ENCODE assay signal across 16 mouse cellular contexts in genomic region chr10:12594958-12595357, GRCm38 (mm10).
"Had no signal": no experiment of that assay in that cellular context is flagged by ENCODE, and none has a peak within 500 bp of the region (broad histone marks: within the 10 kb centered on the region; RNA-seq: fewer than 3 reads in every experiment).

No protein-coding gene starts in this region.

- H3K27me3 ChIP-seq: lung, embryonic 15.5 days; megakaryocyte, embryonic 14.5 days; midbrain, embryonic 13.5 days; midbrain, embryonic 15.5 days; neural tube, embryonic 12.5 days; stomach, embryonic 15.5 days had no signal

- H3K9me3 ChIP-seq: lung, embryonic 15.5 days; megakaryocyte, embryonic 14.5 days; midbrain, embryonic 13.5 days; midbrain, embryonic 15.5 days; neural tube, embryonic 12.5 days; stomach, embryonic 15.5 days had no signal

- DNase-seq: lung, adult 2 months; lung, postnatal 14 days; lung, postnatal 36 days; right cerebral cortex, postnatal 14 days; thymus, adult 2 months; thymus, postnatal 25 days; thymus, postnatal 4 days had no signal

- H3K9ac ChIP-seq: lung, embryonic 15.5 days; midbrain, embryonic 13.5 days; midbrain, embryonic 15.5 days; neural tube, embryonic 12.5 days; stomach, embryonic 15.5 days had no signal

- H3K4me2 ChIP-seq: lung, embryonic 15.5 days; midbrain, embryonic 11.5 days; midbrain, embryonic 13.5 days; midbrain, embryonic 15.5 days; neural tube, embryonic 12.5 days; stomach, embryonic 15.5 days had no signal

- H3K4me3 ChIP-seq: lung, embryonic 15.5 days; megakaryocyte, embryonic 14.5 days; midbrain, embryonic 13.5 days; midbrain, embryonic 15.5 days; neural tube, embryonic 12.5 days; stomach, embryonic 15.5 days had no signal

- H3K27ac ChIP-seq: lung, embryonic 15.5 days; macrophage; midbrain, embryonic 13.5 days; midbrain, embryonic 15.5 days; neural tube, embryonic 12.5 days; stomach, embryonic 15.5 days; stomach, postnatal 0 days had no signal

- H3K36me3 ChIP-seq: lung, embryonic 15.5 days; midbrain, embryonic 13.5 days; midbrain, embryonic 15.5 days; neural tube, embryonic 12.5 days; stomach, embryonic 15.5 days had no signal

- H3K4me1 ChIP-seq: lung, embryonic 15.5 days; midbrain, embryonic 15.5 days; stomach, embryonic 15.5 days had no signal
